Mouse (Mus musculus): ENCODE measurements at regions not wholly inside any gene's neighbourhood (a gene's known extent, or its start where the extent isn't known, plus 50 kb on each side); places are given as distances from the start of the nearest gene placed in this dataset.
"Not testable (repeated sequence)": the region's sequence is repeated elsewhere in the genome, so short reads cannot be mapped to it uniquely, and the experiment has no call there.

- not testable (repeated sequence) for H3K27ac ChIP-seq (replicated peaks); H3K36me3 ChIP-seq; H3K9me3 ChIP-seq; ATAC-seq (replicated peaks); H3K4me3 ChIP-seq; H3K4me1 ChIP-seq; H3K4me2 ChIP-seq (replicated peaks); H3K9ac ChIP-seq (replicated peaks); H3K27me3 ChIP-seq
- WGBS: 93% methylated on average over 3 of the region's 3 CpGs
These were observed 599.2 kb downstream of the Dad1 start for GRCm38 (mm10) chr14:53654669-53655068.

GRCm38 (mm10) chr14:53651061-53651460 is 602.8 kb downstream of the Dad1 start:
- H3K36me3 ChIP-seq; H3K9ac ChIP-seq (replicated peaks); ATAC-seq (replicated peaks): not testable (repeated sequence)

DNA sequence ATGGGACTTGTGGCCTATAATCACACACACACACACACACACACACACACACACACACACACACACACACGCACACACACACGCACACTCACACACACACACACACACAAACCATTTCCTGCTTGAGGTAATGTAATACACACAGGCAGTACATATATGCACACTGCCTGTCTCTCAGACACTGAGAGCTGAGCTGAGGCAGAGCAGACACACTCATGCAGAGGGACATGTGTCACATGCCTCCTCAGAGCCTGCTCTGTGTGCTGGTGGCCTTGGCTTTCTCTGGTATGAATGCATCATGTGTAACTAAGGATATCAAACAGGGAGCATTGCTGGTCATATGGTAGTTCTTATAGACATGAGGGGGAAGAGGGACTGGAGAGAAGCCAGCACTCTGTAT is 604.7 kb downstream of the Dad1 start:
- H3K9ac ChIP-seq (replicated peaks); H3K27me3 ChIP-seq; H3K4me1 ChIP-seq; H3K36me3 ChIP-seq; H3K4me2 ChIP-seq (replicated peaks); H3K9me3 ChIP-seq; H3K4me3 ChIP-seq; H3K27ac ChIP-seq (replicated peaks); ATAC-seq (replicated peaks): not testable (repeated sequence)
- 83% methylated on average over 2 of the region's 2 CpGs for WGBS

More at GRCm38 (mm10) chr14:53651061-53651460, 602.8 kb downstream of the Dad1 start:
- H3K9me3 ChIP-seq; H3K4me1 ChIP-seq; H3K27ac ChIP-seq (replicated peaks); H3K4me3 ChIP-seq; H3K4me2 ChIP-seq (replicated peaks); H3K27me3 ChIP-seq: not testable (repeated sequence)
- WGBS: 37% methylated on average over 5 of the region's 5 CpGs

DNA sequence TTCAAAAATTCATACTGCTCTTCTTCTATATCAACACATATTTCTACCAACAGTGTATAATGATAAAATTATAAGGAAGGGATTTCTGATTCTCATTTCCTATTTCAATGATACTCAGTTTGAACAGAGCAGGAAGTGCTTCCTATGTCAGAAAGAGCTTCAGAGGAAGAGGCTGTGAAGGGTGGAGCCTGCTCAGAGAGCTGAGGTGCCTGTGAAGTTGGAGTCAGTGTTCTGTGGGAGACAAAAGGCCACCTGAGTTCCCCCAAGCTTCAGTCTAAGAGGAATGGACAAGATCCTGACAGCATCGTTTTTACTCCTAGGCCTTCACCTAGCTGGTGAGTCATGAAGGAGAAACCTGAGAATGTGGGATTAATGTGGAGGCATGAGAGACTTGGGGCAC is 613.5 kb downstream of the Dad1 start:
- not testable (repeated sequence) for H3K9ac ChIP-seq (replicated peaks); H3K36me3 ChIP-seq; H3K27me3 ChIP-seq; H3K4me1 ChIP-seq; H3K4me2 ChIP-seq (replicated peaks); ATAC-seq (replicated peaks); H3K9me3 ChIP-seq; H3K27ac ChIP-seq (replicated peaks); H3K4me3 ChIP-seq
- WGBS: 56% methylated on average over 1 of the region's 1 CpGs

DNA sequence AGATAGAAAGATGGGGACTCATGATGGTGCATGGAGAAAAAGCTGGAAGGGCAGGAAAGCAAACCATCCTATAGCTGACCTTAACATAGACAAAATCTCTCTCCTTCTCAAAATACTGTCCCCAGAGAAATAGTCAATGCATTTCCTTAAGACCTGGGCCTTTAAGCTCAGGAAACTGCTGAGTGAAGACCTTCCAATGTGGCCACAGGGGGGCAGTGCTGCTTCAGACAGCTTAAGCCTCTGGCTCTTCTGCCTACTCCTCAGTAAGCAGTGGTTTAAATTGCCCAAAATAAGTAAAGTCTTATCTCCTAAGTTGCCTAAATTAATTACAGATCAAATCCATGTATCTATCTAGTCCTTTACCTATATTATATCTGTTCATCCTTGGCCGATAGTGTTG is 616.2 kb downstream of the Dad1 start:
- H3K9ac ChIP-seq (replicated peaks); H3K27ac ChIP-seq (replicated peaks); ATAC-seq (replicated peaks); H3K4me2 ChIP-seq (replicated peaks); H3K9me3 ChIP-seq; H3K36me3 ChIP-seq; H3K27me3 ChIP-seq; H3K4me3 ChIP-seq; H3K4me1 ChIP-seq: not testable (repeated sequence)
- WGBS: 86% methylated on average over 1 of the region's 1 CpGs

- H3K27me3 ChIP-seq; H3K36me3 ChIP-seq; H3K27ac ChIP-seq (replicated peaks); ATAC-seq (replicated peaks); H3K9me3 ChIP-seq; H3K4me2 ChIP-seq (replicated peaks); H3K4me3 ChIP-seq; H3K4me1 ChIP-seq; H3K9ac ChIP-seq (replicated peaks): not testable (repeated sequence)
- WGBS: 40% methylated on average over 7 of the region's 7 CpGs
These were observed 618.7 kb downstream of the Dad1 start for GRCm38 (mm10) chr14:53635206-53635605.

GRCm38 (mm10) chr14:53634320-53634979 is 619.5 kb downstream of the Dad1 start:
- not testable (repeated sequence) for H3K4me3 ChIP-seq; ATAC-seq (replicated peaks); H3K9me3 ChIP-seq; H3K4me2 ChIP-seq (replicated peaks); H3K27ac ChIP-seq (replicated peaks); H3K9ac ChIP-seq (replicated peaks); H3K27me3 ChIP-seq; H3K4me1 ChIP-seq; H3K36me3 ChIP-seq
- WGBS: 66% methylated on average over 5 of the region's 5 CpGs

- ATAC-seq (replicated peaks); H3K9ac ChIP-seq (replicated peaks); H3K9me3 ChIP-seq; H3K36me3 ChIP-seq; H3K27ac ChIP-seq (replicated peaks); H3K4me3 ChIP-seq; H3K4me2 ChIP-seq (replicated peaks); H3K27me3 ChIP-seq; H3K4me1 ChIP-seq: not testable (repeated sequence)
- 70% methylated on average over 1 of the region's 1 CpGs for WGBS
These were observed 620.2 kb downstream of the Dad1 start for GRCm38 (mm10) chr14:53633743-53634142.

- H3K4me1 ChIP-seq; H3K9me3 ChIP-seq; H3K4me2 ChIP-seq (replicated peaks); H3K27ac ChIP-seq (replicated peaks); H3K27me3 ChIP-seq; H3K4me3 ChIP-seq; H3K36me3 ChIP-seq; ATAC-seq (replicated peaks); H3K9ac ChIP-seq (replicated peaks): not testable (repeated sequence)
- WGBS: 53% methylated on average over 4 of the region's 4 CpGs
These were observed 632.5 kb downstream of the Dad1 start for GRCm38 (mm10) chr14:53621376-53621775.

- WGBS: 46% methylated on average over 3 of the region's 3 CpGs
- H3K27ac ChIP-seq (replicated peaks); H3K9me3 ChIP-seq; H3K9ac ChIP-seq (replicated peaks); H3K4me3 ChIP-seq; H3K4me2 ChIP-seq (replicated peaks); ATAC-seq (replicated peaks); H3K27me3 ChIP-seq; H3K36me3 ChIP-seq; H3K4me1 ChIP-seq: not testable (repeated sequence)
These were observed 637.8 kb downstream of the Dad1 start for GRCm38 (mm10) chr14:53616061-53616460.

- Histone ChIP-seq H3K9ac (replicated peaks) (no peak overlapping the region), H3K9me3 (no peaks in the 10 kb centered on the region), H3K4me2 (replicated peaks) (no peak overlapping the region), H3K27me3 (no peaks in the 10 kb centered on the region), H3K27ac (replicated peaks) (no peak overlapping the region), H3K4me1 (no peaks in the 10 kb centered on the region), H3K36me3 (no peaks in the 10 kb centered on the region), H3K4me3 (no peak overlapping the region)
- ATAC-seq (replicated peaks): no peak
These were observed 639.6 kb downstream of the Dad1 start for GRCm38 (mm10) chr14:53614341-53614740.

GRCm38 (mm10) chr14:53599299-53599698 is 654.6 kb downstream of the Dad1 start:
- not testable (repeated sequence) for ATAC-seq (replicated peaks)

GRCm38 (mm10) chr14:53597287-53597686 is 656.6 kb downstream of the Dad1 start:
- H3K4me2 ChIP-seq (replicated peaks); H3K9ac ChIP-seq (replicated peaks); H3K27me3 ChIP-seq; H3K9me3 ChIP-seq; ATAC-seq (replicated peaks); H3K4me1 ChIP-seq; H3K27ac ChIP-seq (replicated peaks); H3K4me3 ChIP-seq; H3K36me3 ChIP-seq: not testable (repeated sequence)

More at GRCm38 (mm10) chr14:53599299-53599698, 654.6 kb downstream of the Dad1 start:
- H3K27me3 ChIP-seq; H3K4me3 ChIP-seq; H3K4me2 ChIP-seq (replicated peaks); H3K27ac ChIP-seq (replicated peaks); H3K36me3 ChIP-seq; H3K4me1 ChIP-seq; H3K9me3 ChIP-seq; H3K9ac ChIP-seq (replicated peaks): not testable (repeated sequence)
- WGBS: 66% methylated on average over 3 of the region's 3 CpGs
